Mouse (Mus musculus) hindbrain, embryonic 16.5 days (tissue): Measurements from ENCODE around the gene Sec31a. TPM values are rescaled to one million over a fixed set of nuclear protein-coding genes. Genes with fewer than 3 reads are reported as not detected.

Source experiments
- ATAC-seq: fragments of 200-750 bp; cut with Nextera tagmentation; 2 replicates; pipeline ENCODE4 v1.8.0; 2017; ENCODE audit warnings: moderate TSS enrichment, moderate library complexity
- H3K27ac ChIP-seq: fragments of 300-500 bp; sonication (generic); 2 replicates; pipeline ENCODE4 v1.5.1; 2014; ENCODE audit warnings: low read depth, mild to moderate bottlenecking, control low read depth, low read length, moderate library complexity
- H3K27me3 ChIP-seq: fragments of 300-500 bp; sonication (generic); replicated peaks from 2 replicates; pipeline ENCODE4 v1.6.1; 2014; ENCODE audit warnings: low read length; ENCODE audit not compliant: control insufficient read depth, insufficient read depth
- H3K36me3 ChIP-seq: fragments of 300-500 bp; sonication (generic); 2 replicates; pipeline ENCODE4 v1.6.1; 2014; ENCODE audit warnings: mild to moderate bottlenecking, low read length, moderate library complexity, mixed read lengths; ENCODE audit not compliant: control insufficient read depth, insufficient read depth
- H3K4me1 ChIP-seq: fragments of 300-500 bp; sonication (generic); 2 replicates; pipeline ENCODE4 v1.6.1; 2014; ENCODE audit warnings: low read depth, low read length; ENCODE audit not compliant: control insufficient read depth, insufficient read depth
- H3K4me2 ChIP-seq: fragments of 300-500 bp; sonication (generic); 2 replicates; pipeline ENCODE4 v1.6.1; 2014; ENCODE audit warnings: mild to moderate bottlenecking, low read length, control low read depth, moderate library complexity
- H3K4me3 ChIP-seq: fragments of 300-500 bp; sonication (generic); 2 replicates; pipeline ENCODE4 v1.5.1; 2014; ENCODE audit warnings: mild to moderate bottlenecking, low read length, control low read depth, moderate library complexity
- H3K9ac ChIP-seq: fragments of 300-500 bp; sonication (generic); 2 replicates; pipeline ENCODE4 v1.6.1; 2014; ENCODE audit warnings: low read depth, mild to moderate bottlenecking, control low read depth, low read length, moderate library complexity
- H3K9me3 ChIP-seq: fragments of 300-500 bp; sonication (generic); 2 replicates; pipeline ENCODE4 v1.6.1; 2014; ENCODE audit warnings: mild to moderate bottlenecking, low read length, moderate library complexity; ENCODE audit not compliant: control insufficient read depth
- WGBS: fragments of 180-500 bp; shearing (Covaris S2); extraction: QIAGEN DNeasy Blood & Tissue Kit; methylation state at CpG from one replicate; pipeline ENCODE4 v1.1.7; 2014; 5-methylcytosine and 5-hydroxymethylcytosine counted together
- polyA plus RNA-seq: library from polyadenylated mRNA; unstranded; fragments of >200 nt; fragmentation: Nextera tagmentation; extraction: Ambion mirVana; gene quantifications from 2 replicates; pipeline ENCODE4 v1.2.1, GENCODE M21; 2015

Sec31a gene
- polyA plus RNA-seq, 1 experiment from 2014 or later, result 84.2 TPM

DNA sequence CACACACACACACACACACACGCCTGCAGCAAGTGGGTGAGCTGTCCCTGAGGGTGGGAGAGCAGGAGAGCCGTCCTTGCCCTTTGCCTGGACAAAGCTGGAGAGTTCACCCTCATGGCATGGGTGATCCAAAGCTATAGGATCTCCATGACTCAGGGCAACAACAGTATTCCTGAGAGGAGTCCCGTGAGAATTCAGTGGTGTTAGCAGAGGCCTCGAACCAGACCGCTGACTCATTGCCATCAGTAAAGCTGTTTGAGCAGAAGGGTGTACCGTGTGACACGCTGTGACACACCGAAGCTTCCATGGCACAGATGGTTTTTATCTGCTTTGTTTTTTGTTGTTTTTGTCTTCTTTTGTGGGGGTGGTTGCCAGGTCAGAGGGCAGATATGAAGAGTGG is 84.4 kb downstream of the Sec31a start:
- H3K4me3 ChIP-seq, result no peak overlapping the region
- H3K9ac ChIP-seq, result no peak overlapping the region
- no peaks in the 10 kb centered on the region for H3K9me3 ChIP-seq
- no peak overlapping the region for H3K27ac ChIP-seq
- no peaks in the 10 kb centered on the region for H3K27me3 ChIP-seq
- no peak overlapping the region for H3K4me2 ChIP-seq
- WGBS, result 77% methylated on average over 8 of the region's 8 CpGs
- H3K36me3 ChIP-seq, result no peaks in the 10 kb centered on the region
- ATAC-seq, result no peak
- no peaks in the 10 kb centered on the region; the same call in none of the 2 replicates for H3K4me1 ChIP-seq

DNA sequence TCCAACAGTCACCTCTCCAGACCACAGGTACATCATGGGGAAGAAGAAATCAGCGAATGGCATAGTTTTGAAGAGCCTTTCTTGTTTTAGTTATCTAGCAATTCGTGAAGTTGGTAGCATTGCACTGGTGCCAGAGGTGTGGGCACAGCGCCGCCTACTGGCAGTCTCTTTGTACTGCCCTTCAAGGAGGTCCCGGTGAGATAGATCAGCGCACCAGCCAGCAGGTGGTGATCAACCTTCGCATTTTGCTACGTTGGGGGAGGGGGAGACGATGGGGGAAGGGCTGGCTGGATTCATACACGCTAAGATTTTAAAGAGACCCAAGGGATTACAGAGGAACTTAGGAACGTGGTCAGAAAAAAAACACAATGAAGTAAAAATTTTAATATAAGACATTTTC is 94.0 kb downstream of the Sec31a start:
- H3K4me2 ChIP-seq, result peak overlapping the region; percentile 23
- WGBS, result 2% methylated on average over 11 of the region's 11 CpGs
- peak; percentile 86 for ATAC-seq
- H3K4me1 ChIP-seq, result no peaks in the 10 kb centered on the region
- no peaks in the 10 kb centered on the region for H3K36me3 ChIP-seq
- H3K27ac ChIP-seq, result no peak overlapping the region
- H3K4me3 ChIP-seq, result no peak overlapping the region
- H3K27me3 ChIP-seq, result no peaks in the 10 kb centered on the region
- no peak overlapping the region for H3K9ac ChIP-seq
- H3K9me3 ChIP-seq, result no peaks in the 10 kb centered on the region

DNA sequence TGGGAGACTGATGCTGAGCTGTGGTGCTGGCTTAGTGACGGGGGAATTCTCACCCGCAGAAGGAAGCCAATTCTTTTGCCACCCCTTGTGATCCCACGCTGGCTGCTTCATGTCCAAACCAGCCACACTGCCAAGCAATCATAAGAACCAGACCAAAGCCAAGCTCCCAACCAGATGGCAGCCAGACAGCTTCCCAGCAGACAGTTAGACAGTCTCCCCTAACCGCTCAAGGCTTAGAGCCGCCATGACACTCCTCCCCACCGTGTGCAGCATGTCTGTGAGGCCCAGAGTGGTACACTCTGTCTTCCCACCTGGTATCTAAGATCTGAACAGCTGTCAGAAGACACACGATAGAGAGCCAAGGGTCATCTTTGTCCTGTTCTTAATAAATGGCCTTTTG is 98.2 kb downstream of the Sec31a start:
- Histone ChIP-seq H3K9me3 (no peaks in the 10 kb centered on the region), H3K27me3 (no peaks in the 10 kb centered on the region), H3K9ac (no peak overlapping the region), H3K4me3 (no peak overlapping the region), H3K4me1 (no peaks in the 10 kb centered on the region; the same call in 1 of the 2 replicates), H3K36me3 (no peaks in the 10 kb centered on the region), H3K4me2 (no peak overlapping the region), H3K27ac (no peak overlapping the region)
- 67% methylated on average over 7 of the region's 7 CpGs for WGBS
- ATAC-seq, result peak; percentile 59; the same call in 1 of the 2 replicates

DNA sequence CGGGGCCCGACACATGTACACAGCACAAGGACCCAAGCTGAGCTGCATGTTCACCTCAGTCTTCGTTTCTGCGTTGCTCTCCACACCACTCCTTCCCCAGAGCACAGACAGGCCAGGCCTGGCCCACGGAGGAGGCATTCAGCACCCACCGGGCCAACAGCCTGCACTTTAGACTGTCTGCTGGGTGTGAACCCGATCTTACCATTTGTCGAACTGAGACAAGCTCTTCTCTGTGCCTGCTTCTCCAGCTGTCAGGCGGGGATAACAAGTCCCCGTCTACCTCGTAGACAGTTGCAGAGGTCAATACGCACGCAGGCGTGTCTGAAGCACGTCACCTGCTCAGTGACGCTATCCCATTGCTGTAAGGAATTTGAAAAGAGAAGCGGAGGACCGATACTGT is 99.0 kb downstream of the Sec31a start:
- WGBS, result 79% methylated on average over 18 of the region's 18 CpGs
- no peaks in the 10 kb centered on the region; the same call in 1 of the 2 replicates for H3K4me1 ChIP-seq
- no peak overlapping the region for H3K27ac ChIP-seq
- no peak for ATAC-seq
- no peak overlapping the region for H3K4me2 ChIP-seq
- no peak overlapping the region for H3K4me3 ChIP-seq
- H3K36me3 ChIP-seq, result no peaks in the 10 kb centered on the region
- no peaks in the 10 kb centered on the region for H3K27me3 ChIP-seq
- no peaks in the 10 kb centered on the region for H3K9me3 ChIP-seq
- no peak overlapping the region for H3K9ac ChIP-seq

DNA sequence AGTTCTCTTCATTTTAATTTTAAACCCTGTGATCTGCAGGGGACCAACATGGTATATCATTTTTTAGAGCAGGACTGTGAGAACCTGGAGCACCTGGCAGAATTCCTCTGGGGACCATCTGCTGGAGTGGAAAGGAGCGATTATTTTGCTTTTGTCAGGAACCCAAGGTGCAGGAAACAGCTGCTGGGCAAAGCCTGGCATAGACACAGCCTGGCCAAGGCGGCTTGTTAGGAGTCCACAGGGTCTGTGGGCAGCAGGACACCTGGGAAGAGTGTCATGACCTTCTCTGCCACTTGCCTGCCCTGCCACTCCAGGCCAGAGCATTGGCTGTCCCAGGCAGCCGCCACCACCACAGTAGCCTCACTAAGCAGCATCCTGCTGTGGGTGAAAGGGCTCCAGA is 100.4 kb downstream of the Sec31a start:
- H3K9me3 ChIP-seq, result no peaks in the 10 kb centered on the region
- H3K9ac ChIP-seq, result no peak overlapping the region; the same call in 1 of the 2 replicates
- WGBS, result 40% methylated on average over 3 of the region's 3 CpGs
- ATAC-seq, result no peak
- H3K4me1 ChIP-seq, result no peaks in the 10 kb centered on the region; the same call in 1 of the 2 replicates
- no peaks in the 10 kb centered on the region for H3K36me3 ChIP-seq
- no peaks in the 10 kb centered on the region for H3K27me3 ChIP-seq
- H3K4me2 ChIP-seq, result no peak overlapping the region
- no peak overlapping the region for H3K4me3 ChIP-seq
- H3K27ac ChIP-seq, result no peak overlapping the region

DNA sequence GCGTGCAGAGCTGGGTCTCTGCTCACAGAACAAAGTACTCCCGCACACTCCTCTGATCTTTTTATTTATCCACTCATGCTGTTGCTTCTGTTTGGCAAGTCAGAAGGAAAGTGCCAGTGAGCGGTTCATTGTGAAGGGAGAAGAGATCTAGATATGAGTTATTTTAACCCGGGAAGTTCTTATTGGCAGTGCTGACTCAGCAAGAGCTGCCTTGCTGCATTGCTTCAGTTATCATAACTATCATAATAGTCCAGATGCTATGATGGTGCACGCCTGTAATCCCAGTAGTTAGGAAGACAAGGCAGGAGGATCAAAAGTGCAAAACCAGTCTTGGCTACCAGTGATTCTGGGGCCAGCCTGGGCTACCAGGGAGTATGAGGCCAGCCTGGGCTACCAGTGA is 103.6 kb downstream of the Sec31a start:
- H3K9me3 ChIP-seq, result no peaks in the 10 kb centered on the region
- no peak overlapping the region for H3K27ac ChIP-seq
- H3K9ac ChIP-seq, result no peak overlapping the region
- WGBS, result 87% methylated on average over 5 of the region's 5 CpGs
- no peak overlapping the region for H3K4me3 ChIP-seq
- H3K36me3 ChIP-seq, result no peaks in the 10 kb centered on the region
- no peaks in the 10 kb centered on the region for H3K27me3 ChIP-seq
- H3K4me2 ChIP-seq, result no peak overlapping the region
- H3K4me1 ChIP-seq, result no peaks in the 10 kb centered on the region; the same call in 1 of the 2 replicates
- no peak for ATAC-seq

Other genes with a start within 250 kb of the Sec31a start
- 7.7 and 8.8 TPM in 2 replicates for gene Lin54, start 84.4 kb upstream of the Sec31a start, polyA plus RNA-seq
- gene Cops4, start 102.1 kb upstream of the Sec31a start, polyA plus RNA-seq, result 170 and 173 TPM in 2 replicates
- 0.65 and 0.66 TPM in 2 replicates for gene Plac8, start 156.0 kb upstream of the Sec31a start, polyA plus RNA-seq